Mouse (Mus musculus) large intestine, adult 2 months (tissue): ENCODE results near the gene Ubap1. TPM values are rescaled to one million over a fixed set of nuclear protein-coding genes. Genes with fewer than 3 reads are reported as not detected.

Experiments used
- DNase-seq: peaks from one replicate; pipeline ENCODE4 v3.0.0-alpha.2; 2012; ENCODE audit warnings: low read depth, low spot score
- WGBS: fragments of 180-500 bp; shearing (Covaris S2); methylation state at CpG from one replicate; pipeline ENCODE4 v1.1.7; 2018; 5-methylcytosine and 5-hydroxymethylcytosine counted together
- polyA plus RNA-seq: library from polyadenylated mRNA; depleted of rRNA; stranded (reverse); fragments of >200 nt; gene quantifications from 2 replicates; pipeline ENCODE4 v1.2.3, GENCODE M21; 2012

Gene Ubap1
- polyA plus RNA-seq, 1 experiment, result 28.7 TPM

- under 1% methylated on average over 28 of the region's 28 CpGs for WGBS
Observed at GRCm38 (mm10) chr4:41349199-41349591, 399 bp downstream of the Ubap1 start.

GRCm38 (mm10) chr4:41352758-41353157 lies 4.0 kb downstream of the Ubap1 start:
- WGBS, result 83% methylated on average over 4 of the region's 4 CpGs
- DNase-seq, result no peak

More at GRCm38 (mm10) chr4:41349199-41349591, 399 bp downstream of the Ubap1 start:
- DNase-seq, result no peak

GRCm38 (mm10) chr4:41353265-41353664 lies 4.5 kb downstream of the Ubap1 start:
- no peak for DNase-seq
- 81% methylated on average over 1 of the region's 1 CpGs for WGBS

GRCm38 (mm10) chr4:41357154-41357553 lies 8.4 kb downstream of the Ubap1 start:
- no peak for DNase-seq
- WGBS, result 89% methylated on average over 2 of the region's 2 CpGs

- 78% methylated on average over 2 of the region's 2 CpGs for WGBS
- DNase-seq, result no peak
Observed at GRCm38 (mm10) chr4:41358669-41359068, 9.9 kb downstream of the Ubap1 start.

- 79% methylated on average over 7 of the region's 7 CpGs for WGBS
- no peak for DNase-seq
Observed at GRCm38 (mm10) chr4:41359358-41359757, 10.6 kb downstream of the Ubap1 start.

- WGBS, result 92% methylated on average over 3 of the region's 3 CpGs
- no peak for DNase-seq
Observed at GRCm38 (mm10) chr4:41361059-41361458, 12.3 kb downstream of the Ubap1 start.

- WGBS, result 76% methylated on average over 4 of the region's 4 CpGs
Observed at GRCm38 (mm10) chr4:41368198-41368597, 19.4 kb downstream of the Ubap1 start.

GRCm38 (mm10) chr4:41369702-41370437 lies 21.1 kb downstream of the Ubap1 start:
- WGBS, result 88% methylated on average over 9 of the region's 9 CpGs

More at GRCm38 (mm10) chr4:41368198-41368597, 19.4 kb downstream of the Ubap1 start:
- no peak for DNase-seq

GRCm38 (mm10) chr4:41377567-41377966 lies 28.8 kb downstream of the Ubap1 start:
- DNase-seq, result no peak

More at GRCm38 (mm10) chr4:41369702-41370437, 21.1 kb downstream of the Ubap1 start:
- DNase-seq, result no peak

- DNase-seq, result no peak
- WGBS, result 96% methylated on average over 5 of the region's 5 CpGs
Observed at GRCm38 (mm10) chr4:41381213-41381950, 32.6 kb downstream of the Ubap1 start.

GRCm38 (mm10) chr4:41386412-41386975 lies 37.7 kb downstream of the Ubap1 start:
- WGBS, result 70% methylated on average over 1 of the region's 1 CpGs
- no peak for DNase-seq

GRCm38 (mm10) chr4:41387755-41388469 lies 39.1 kb downstream of the Ubap1 start:
- WGBS, result 50% methylated on average over 7 of the region's 7 CpGs
- DNase-seq, result peak; percentile 32

- no peak for DNase-seq
- WGBS, result 78% methylated on average over 5 of the region's 5 CpGs
Observed at GRCm38 (mm10) chr4:41388616-41389015, 39.8 kb downstream of the Ubap1 start.

- 90% methylated on average over 5 of the region's 5 CpGs for whole genome bisulfite sequencing
- DNase-seq, result no peak
Observed at GRCm38 (mm10) chr4:41389240-41389639, 40.4 kb downstream of the Ubap1 start.

GRCm38 (mm10) chr4:41390122-41390521 lies 41.3 kb downstream of the Ubap1 start:
- peak; percentile 45 for DNase-seq
- 23% methylated on average over 3 of the region's 3 CpGs for WGBS

GRCm38 (mm10) chr4:41391015-41391414 lies 42.2 kb downstream of the Ubap1 start:
- WGBS, result 90% methylated on average over 2 of the region's 2 CpGs
- DNase-seq, result no peak

- 77% methylated on average over 9 of the region's 9 CpGs for WGBS
- DNase-seq, result no peak
Observed at GRCm38 (mm10) chr4:41394651-41395050, 45.9 kb downstream of the Ubap1 start.

GRCm38 (mm10) chr4:41398353-41398752 lies 49.6 kb downstream of the Ubap1 start:
- no peak for DNase-seq
- 90% methylated on average over 6 of the region's 6 CpGs for WGBS

- WGBS, result 69% methylated on average over 5 of the region's 5 CpGs
- DNase-seq, result no peak
Observed at GRCm38 (mm10) chr4:41399904-41400303, 51.1 kb downstream of the Ubap1 start.
